Mouse (Mus musculus) T-cell, adult 2 months (primary cell): ENCODE data around the gene Sv2a.

ENCODE experiments used
- DNase-seq: peaks from one replicate; pipeline ENCODE4 v3.0.0; 2022; ENCODE audit warnings: low spot score

Gene Sv2a

DNA sequence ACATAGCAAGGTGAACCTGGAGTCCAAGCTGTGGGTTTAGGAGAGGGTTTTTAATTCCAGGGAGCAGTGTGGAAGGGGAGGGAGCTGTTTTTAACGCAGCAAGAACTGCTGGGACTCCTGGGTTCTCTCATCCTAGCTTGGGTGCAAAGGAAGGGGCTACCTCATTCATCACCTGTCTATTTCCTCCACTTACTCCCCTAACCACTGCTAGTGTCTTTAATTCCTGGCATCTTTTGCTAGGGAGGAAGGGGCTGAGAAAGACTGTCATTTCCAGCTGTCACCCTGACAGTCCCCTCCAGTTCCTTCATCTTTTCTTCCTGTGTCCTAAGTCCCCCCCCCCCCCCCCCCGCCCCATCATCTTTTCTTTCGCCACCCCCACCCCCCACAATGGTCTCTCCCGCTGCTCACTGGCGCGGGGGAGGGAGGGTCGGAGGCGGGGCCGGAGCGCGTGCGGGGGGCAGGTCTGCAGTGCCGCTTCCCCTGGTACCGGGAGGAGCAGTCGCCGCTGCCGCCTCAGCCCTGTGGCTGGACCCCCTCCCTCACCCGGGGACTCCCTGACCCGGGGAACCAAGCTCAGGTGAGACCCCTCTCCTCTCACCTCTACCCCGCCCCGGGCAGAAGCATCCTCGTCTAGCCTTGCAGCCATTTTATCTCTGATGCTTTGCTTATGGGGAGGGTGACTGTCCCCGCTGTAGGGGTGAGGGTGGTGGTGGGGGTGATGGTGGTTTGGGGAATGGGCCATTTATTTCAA lies at the start of gene Sv2a:
Sv2a (plus strand) TSS at position 425 of the 751 bp plus-strand sequence.
- DNase-seq, result peak; percentile 54

DNA sequence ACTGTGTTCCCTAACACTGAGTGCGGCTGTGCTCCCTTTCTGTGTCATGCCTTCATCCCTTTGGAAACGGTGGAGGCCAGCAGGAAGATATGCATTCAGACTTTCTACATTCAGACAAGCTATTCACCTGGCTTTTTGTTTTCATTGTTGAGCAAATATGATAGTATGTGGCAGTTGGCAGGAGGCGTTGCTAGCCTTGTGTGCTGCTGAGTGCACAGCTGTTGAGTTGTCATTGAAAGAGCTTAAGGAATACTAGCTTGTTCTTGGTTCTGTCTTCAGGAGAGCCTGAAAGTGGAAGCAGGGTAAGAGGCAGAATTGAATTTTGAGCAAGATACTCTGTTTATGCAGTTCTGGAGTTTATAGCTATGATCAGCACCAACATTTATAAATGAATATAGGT lies 48.5 kb upstream of the Sv2a start:
- no peak for DNase-seq

DNA sequence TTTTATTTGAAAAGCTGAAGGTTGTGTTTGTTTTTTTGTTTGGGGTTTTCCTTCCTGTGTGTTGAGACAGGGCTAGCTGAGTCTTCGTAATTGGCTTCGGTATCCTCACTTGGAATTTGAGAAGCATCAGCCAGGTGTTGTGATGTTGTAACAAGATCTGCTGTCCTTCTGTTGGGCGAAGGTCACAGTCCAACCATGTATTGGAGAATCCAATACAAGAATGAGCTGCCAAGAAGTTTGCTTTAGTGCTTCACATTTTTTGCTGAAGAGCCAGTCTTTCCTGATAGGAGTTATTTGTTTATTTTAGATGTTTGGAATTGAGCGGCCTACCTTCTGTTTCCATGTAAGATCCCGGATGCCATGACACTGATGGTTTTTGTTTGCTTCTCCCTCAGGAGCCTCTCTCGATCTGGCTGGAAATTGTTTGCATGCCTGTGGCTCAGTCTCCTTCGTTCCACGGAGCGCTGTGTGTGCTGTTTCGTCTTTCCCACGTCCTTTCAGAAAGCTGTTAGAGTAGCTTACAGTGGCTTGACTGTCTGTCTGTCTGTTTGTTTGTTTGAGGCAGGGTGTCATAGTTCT lies 47.5 kb upstream of the Sv2a start:
- no peak for DNase-seq

- no peak for DNase-seq
These were observed 45.9 kb upstream of the Sv2a start for GRCm38 (mm10) chr3:96135011-96135410.

- DNase-seq, result peak; percentile 64
These were observed 33.0 kb upstream of the Sv2a start for GRCm38 (mm10) chr3:96147950-96148349.

DNA sequence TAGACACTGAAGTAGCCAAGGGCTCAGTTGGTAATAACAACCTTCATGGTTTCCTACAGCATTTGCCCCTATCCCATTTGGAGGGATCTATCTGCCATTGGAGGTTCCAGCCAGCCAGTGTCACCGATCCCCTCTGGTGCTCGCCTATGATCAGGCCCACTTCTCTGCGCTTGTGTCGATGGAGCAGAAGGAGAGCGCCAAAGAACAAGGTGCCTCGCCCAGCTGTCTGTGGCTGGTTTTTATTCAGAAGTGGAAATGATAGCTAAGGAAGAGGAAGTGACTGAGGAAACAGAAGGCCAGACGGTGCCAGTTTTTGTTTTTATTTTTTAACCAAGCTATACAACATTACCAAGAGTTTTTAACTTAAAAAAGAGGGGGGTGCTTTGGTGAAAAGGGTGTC lies 29.1 kb upstream of the Sv2a start:
- DNase-seq, result no peak

DNA sequence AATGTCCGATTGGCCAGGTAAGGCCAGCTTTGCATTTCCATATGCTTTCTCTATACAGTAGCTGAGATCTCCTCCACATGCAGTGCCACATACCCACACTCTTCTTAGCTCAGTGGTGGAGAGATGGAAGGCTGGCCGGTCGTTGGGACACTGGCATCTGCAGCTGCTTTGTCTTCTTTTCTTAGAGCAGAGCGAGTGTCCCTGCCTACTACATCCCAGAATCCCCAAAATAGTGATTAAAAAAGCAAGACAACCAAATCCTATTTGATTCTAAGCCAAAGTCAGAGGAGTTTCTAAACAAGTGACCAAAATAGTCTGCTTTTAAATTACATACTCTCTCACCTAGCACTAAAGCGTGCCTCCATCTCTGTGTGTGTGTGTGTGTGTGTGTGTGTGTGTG lies 28.3 kb upstream of the Sv2a start:
- DNase-seq, result no peak

- no peak for DNase-seq
These were observed 25.4 kb upstream of the Sv2a start for GRCm38 (mm10) chr3:96155501-96155900.

DNA sequence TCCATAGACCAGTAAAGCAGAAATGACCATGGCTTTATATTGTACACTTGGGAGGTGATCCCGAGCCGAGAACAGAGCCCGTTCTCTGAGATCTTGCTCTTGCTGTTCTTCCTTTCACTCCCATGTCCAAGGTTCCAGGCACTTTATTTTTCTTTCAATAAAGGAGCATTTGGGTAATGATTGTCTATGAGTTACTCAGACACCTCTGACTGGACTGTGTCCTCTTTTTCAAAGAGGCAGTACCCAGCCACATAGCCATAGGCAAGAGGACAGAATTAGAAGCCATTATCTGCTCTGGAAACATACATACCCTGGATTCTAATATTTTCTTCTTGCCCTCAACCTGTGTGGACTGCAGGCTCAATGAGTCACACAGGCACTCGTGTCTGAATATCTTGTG lies 21.1 kb upstream of the Sv2a start:
- no peak for DNase-seq

GRCm38 (mm10) chr3:96160222-96160802 lies 20.6 kb upstream of the Sv2a start:
- no peak for DNase-seq

DNA sequence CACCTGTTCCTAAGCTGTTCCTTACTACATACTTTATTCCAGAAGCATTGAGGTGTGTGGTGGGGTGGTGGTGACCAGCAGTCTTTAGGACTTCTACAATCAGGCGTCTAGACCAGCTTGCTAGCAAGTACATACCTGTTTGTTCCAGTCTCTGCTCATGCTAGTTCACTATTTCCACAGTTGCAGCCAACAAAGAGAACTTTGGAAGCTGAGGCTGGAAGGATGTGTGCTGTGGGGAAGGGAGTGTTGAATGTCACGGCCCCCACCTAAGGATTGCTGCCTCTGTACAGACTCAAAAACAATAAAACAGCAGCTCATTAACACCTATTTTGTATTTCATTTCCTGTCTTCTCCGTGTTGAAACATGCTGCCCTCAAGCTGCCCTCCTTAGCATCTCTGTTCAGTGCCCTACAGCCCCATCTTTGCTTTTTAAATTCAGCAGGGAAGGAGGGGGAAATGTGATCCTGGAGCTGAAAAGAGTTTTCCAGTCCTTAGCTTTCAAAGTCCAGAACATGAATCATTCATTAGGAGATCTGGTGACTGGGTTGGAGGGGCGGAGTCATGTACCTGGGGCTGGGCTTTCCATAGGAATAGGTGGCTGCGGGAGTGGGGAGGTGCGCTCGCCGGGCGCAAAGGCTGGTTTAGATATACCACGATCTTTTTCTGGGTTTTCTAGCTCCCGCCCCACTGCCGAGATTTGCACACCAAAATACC lies 20.0 kb upstream of the Sv2a start:
- DNase-seq, result no peak

GRCm38 (mm10) chr3:96161869-96162840 lies 18.8 kb upstream of the Sv2a start, which contains the start of gene Mtmr11:
Mtmr11 (plus strand) TSS chr3:96162004.
- DNase-seq, result no peak

DNA sequence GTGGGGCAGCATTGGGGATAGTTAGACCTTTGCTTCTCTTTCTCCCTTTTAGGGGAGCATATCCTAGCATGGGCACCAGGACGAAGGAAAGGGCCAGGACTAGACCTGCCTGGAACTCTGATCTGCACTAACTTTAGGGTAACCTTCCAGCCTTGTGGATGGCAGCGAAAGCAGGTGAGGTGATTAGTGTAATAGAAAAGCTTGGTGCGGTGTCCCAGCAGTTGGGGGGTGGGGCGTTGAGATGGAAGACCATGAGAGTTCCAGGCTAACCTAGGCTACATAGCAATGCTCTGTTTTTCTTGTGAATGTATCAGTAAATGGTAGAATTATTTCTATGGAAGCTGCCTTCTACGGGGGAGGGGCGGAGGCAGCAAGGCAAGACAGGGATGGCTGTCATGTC lies 17.9 kb upstream of the Sv2a start:
- no peak for DNase-seq

GRCm38 (mm10) chr3:96168466-96169158 lies 12.3 kb upstream of the Sv2a start:
- no peak for DNase-seq

GRCm38 (mm10) chr3:96170276-96170675 lies 10.7 kb upstream of the Sv2a start:
- no peak for DNase-seq

DNA sequence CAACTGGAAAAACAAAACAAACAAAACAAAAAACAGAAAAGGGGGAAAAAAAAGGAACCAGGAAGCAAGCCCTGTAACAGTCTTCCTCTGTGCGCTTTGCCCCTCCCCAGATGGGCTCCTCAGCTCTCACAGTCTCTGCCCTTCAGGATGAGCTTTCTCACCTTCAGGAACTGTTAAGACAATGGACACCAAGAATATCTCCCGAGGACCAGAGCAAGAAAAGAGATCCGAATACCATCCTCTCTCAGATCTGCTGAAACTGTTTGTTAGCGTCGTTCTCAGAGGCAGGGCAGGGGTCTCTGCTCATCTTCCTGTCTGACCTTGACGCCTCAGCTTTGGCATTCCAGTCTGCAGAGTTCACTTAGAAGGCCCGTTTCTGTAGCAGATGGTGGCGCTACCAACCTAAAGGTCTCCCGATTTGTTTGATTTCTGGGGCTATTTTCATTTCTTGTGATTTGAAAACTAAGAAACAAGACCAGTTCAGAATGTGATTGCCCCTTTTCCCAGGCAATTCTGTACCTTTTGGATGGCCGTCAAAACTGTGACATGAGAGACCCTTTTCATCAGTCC lies 9.9 kb upstream of the Sv2a start:
- DNase-seq, result no peak

GRCm38 (mm10) chr3:96171583-96172196 lies 9.3 kb upstream of the Sv2a start:
- no peak for DNase-seq

DNA sequence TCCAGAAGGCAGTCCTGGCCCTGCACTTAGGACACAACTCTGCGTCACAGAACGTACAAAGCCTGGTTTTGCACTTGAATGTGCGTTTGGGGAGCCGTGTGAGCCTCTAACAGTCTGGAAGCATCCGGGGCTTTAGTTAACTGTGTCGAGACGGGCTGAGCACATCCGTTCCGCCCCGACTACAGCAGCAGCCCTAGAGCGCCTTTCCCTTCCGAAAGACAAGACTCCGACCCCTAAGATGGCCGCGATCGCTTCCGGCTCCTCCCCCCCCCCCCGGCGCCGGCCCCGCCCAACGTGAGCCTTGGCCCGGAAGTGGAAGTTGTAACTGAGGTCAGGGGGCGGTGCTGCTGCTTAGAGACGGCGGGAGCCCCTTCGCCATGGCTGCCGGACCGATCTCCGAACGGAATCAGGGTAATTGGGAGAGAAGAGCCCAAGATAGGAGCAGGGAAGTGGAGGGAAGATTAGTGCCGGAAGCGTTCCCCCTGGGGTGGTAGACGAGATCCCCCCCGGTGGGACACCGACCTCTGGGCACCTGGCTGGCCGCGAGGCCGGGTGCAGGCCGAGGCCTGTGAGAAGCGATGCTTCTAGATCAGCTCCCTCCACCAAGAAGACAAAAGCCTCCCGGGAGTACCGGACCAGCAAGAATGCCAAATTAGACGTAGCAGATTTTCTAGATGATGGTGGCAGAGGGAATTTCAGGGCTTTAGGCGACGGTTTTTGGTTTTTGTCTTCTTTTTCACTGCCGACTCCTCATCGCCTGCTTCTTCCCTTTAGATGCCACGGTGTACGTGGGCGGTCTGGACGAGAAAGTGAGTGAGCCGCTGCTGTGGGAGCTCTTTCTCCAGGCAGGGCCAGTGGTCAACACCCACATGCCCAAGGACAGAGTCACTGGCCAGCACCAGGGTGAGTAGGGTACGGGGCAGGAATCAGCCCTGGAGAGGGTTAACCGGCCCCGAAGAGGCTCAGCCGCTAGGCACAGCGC lies 8.5 kb upstream of the Sv2a start, which contains the start of gene Sf3b4:
Sf3b4 (plus strand) TSS at position 136 of the 982 bp plus-strand sequence.
- DNase-seq, result peak; percentile 92

- no peak for DNase-seq
These were observed 7.8 kb upstream of the Sv2a start for GRCm38 (mm10) chr3:96173185-96173584.
